Mouse (Mus musculus) erythroblast, embryonic 14.5 days (primary cell): ENCODE measurements around the gene Hmga2.

ENCODE experiments used
- GATA1 ChIP-seq: IDR thresholded peaks from 2 replicates; pipeline ENCODE4 v1.6.1; 2012; ENCODE audit warnings: low read length, inconsistent platforms, mixed read lengths
- TAL1 ChIP-seq: IDR thresholded peaks from 3 replicates; pipeline ENCODE4 v1.6.1; 2012; ENCODE audit warnings: low read length, inconsistent platforms, mixed read lengths

DNA sequence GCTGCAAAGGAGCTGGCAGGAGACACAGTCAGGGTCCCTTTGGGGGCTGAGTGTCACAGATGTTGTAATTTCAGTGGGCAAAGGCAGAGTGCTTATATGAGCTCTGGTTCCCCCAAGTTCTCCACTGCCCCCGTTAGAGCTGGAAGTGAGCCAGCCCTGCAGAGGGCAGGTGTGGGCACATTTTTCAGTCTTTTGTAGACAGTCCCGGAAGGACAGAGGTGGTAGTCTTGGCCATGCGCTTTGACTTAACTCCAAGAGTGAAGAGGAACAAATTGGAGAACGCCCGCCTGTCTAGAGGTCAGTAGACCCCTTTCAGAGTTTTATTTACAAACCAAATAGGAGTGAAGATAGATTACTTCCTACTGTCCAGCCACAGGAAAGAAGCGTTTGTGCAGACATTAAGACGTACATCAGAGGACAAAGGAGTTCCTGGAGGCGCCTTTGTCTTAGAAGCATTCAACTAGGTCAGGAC lies 87.8 kb downstream of the Hmga2 start:
- TF ChIP-seq TAL1 (no peak), GATA1 (no peak)
